Mouse (Mus musculus) forebrain, embryonic 14.5 days (tissue): ENCODE measurements at regions not wholly inside any gene's neighbourhood (a gene's known extent, or its start where the extent isn't known, plus 50 kb on each side); places are given as distances from the start of the nearest gene placed in this dataset.

Source experiments
- ATAC-seq: fragments of 200-750 bp; cut with Nextera tagmentation; 2 replicates; pipeline ENCODE4 v1.8.0; 2017; ENCODE audit warnings: mild to moderate bottlenecking, moderate library complexity
- DNase-seq: peaks from one replicate; pipeline ENCODE4 v3.0.0-alpha.2; 2015; ENCODE audit warnings: low spot score
- H3K27ac ChIP-seq: fragments of 300-500 bp; sonication (generic); 2 replicates; pipeline ENCODE4 v1.5.1; 2014; ENCODE audit warnings: low read depth, mild to moderate bottlenecking, control low read depth, low read length, moderate library complexity
- H3K27me3 ChIP-seq: fragments of 300-500 bp; sonication (generic); replicated peaks from 2 replicates; pipeline ENCODE4 v1.6.1; 2014; ENCODE audit warnings: low read length, control low read depth, mixed read lengths; ENCODE audit not compliant: control insufficient read depth, insufficient read depth
- H3K36me3 ChIP-seq: fragments of 300-500 bp; sonication (generic); 2 replicates; pipeline ENCODE4 v1.6.1; 2014; ENCODE audit warnings: low read length, control low read depth; ENCODE audit not compliant: control insufficient read depth, insufficient read depth
- H3K4me1 ChIP-seq: fragments of 300-500 bp; sonication (generic); 2 replicates; pipeline ENCODE4 v1.6.1; 2014; ENCODE audit warnings: antibody characterized with exemption, low read length, control low read depth; ENCODE audit not compliant: control insufficient read depth, insufficient read depth
- H3K4me2 ChIP-seq: fragments of 300-500 bp; sonication (generic); 2 replicates; pipeline ENCODE4 v1.6.1; 2014; ENCODE audit warnings: mild to moderate bottlenecking, control low read depth, low read length
- H3K4me3 ChIP-seq: fragments of 300-500 bp; sonication (generic); 2 replicates; pipeline ENCODE4 v1.5.1; 2014; ENCODE audit warnings: low read depth, low read length, control low read depth
- H3K9ac ChIP-seq: fragments of 300-500 bp; sonication (generic); 2 replicates; pipeline ENCODE4 v1.6.1; 2014; ENCODE audit warnings: mild to moderate bottlenecking, low read length, control low read depth, moderate library complexity
- H3K9me3 ChIP-seq: fragments of 300-500 bp; sonication (generic); replicated peaks from 2 replicates; pipeline ENCODE4 v1.6.1; 2016; ENCODE audit warnings: low read length, control low read depth, mixed read lengths; ENCODE audit not compliant: control insufficient read depth
- WGBS: fragments of 180-500 bp; shearing (Covaris S2); extraction: QIAGEN DNeasy Blood & Tissue Kit; methylation state at CpG from one replicate; pipeline ENCODE4 v1.1.7; 2014; 5-methylcytosine and 5-hydroxymethylcytosine counted together

GRCm38 (mm10) chr6:31692024-31692423, 128.2 kb upstream of the Podxl start:
- DNase-seq, result no peak
- Histone ChIP-seq H3K27ac (no peak overlapping the region), H3K36me3 (no peaks in the 10 kb centered on the region), H3K4me1 (no peaks in the 10 kb centered on the region), H3K9me3 (no peaks in the 10 kb centered on the region), H3K4me3 (no peak overlapping the region), H3K27me3 (no peaks in the 10 kb centered on the region), H3K4me2 (no peak overlapping the region), H3K9ac (no peak overlapping the region)
- WGBS, result 92% methylated on average over 6 of the region's 6 CpGs
- no peak for ATAC-seq

GRCm38 (mm10) chr6:31680101-31680500, 116.3 kb upstream of the Podxl start:
- Histone ChIP-seq H3K4me2 (no peak overlapping the region), H3K4me1 (peaks cover 4% of the 10 kb centered on the region; the same call in 1 of the 2 replicates), H3K27ac (no peak overlapping the region), H3K36me3 (no peaks in the 10 kb centered on the region), H3K9ac (no peak overlapping the region), H3K9me3 (no peaks in the 10 kb centered on the region), H3K27me3 (no peaks in the 10 kb centered on the region), H3K4me3 (no peak overlapping the region)
- 35% methylated on average over 2 of the region's 2 CpGs for WGBS
- ATAC-seq (peak; percentile 20; the same call in 1 of the 2 replicates), DNase-seq (peak; percentile 72)

GRCm38 (mm10) chr6:31665671-31666486, 102.1 kb upstream of the Podxl start:
- Histone ChIP-seq H3K36me3 (no peaks in the 10 kb centered on the region), H3K9ac (no peak overlapping the region), H3K4me2 (no peak overlapping the region), H3K4me3 (no peak overlapping the region), H3K27me3 (no peaks in the 10 kb centered on the region), H3K4me1 (no peaks in the 10 kb centered on the region), H3K27ac (no peak overlapping the region), H3K9me3 (no peaks in the 10 kb centered on the region)
- DNase-seq (no peak), ATAC-seq (no peak)
- WGBS, result 79% methylated on average over 17 of the region's 17 CpGs

GRCm38 (mm10) chr6:31664495-31664894, 100.7 kb upstream of the Podxl start:
- Histone ChIP-seq H3K9ac (0 out of 2 replicates have a peak overlapping the region, but pooled peaks have one; percentile 5), H3K4me1 (no peaks in the 10 kb centered on the region), H3K9me3 (no peaks in the 10 kb centered on the region), H3K4me3 (no peak overlapping the region), H3K27ac (no peak overlapping the region), H3K36me3 (no peaks in the 10 kb centered on the region), H3K4me2 (no peak overlapping the region), H3K27me3 (no peaks in the 10 kb centered on the region)
- ATAC-seq (peak; percentile 82), DNase-seq (peak; percentile 87)
- 18% methylated on average over 7 of the region's 7 CpGs for WGBS

- no peaks in the 10 kb centered on the region for H3K27me3 ChIP-seq
- peak; percentile 63; the same call in 1 of the 2 replicates for ATAC-seq
- DNase-seq, result peak; percentile 90
- H3K9me3 ChIP-seq, result no peaks in the 10 kb centered on the region
- no peak overlapping the region for H3K9ac ChIP-seq
- no peaks in the 10 kb centered on the region for H3K4me1 ChIP-seq
- H3K4me2 ChIP-seq, result no peak overlapping the region
- H3K27ac ChIP-seq, result no peak overlapping the region
- WGBS, result 9% methylated on average over 8 of the region's 8 CpGs
- no peak overlapping the region for H3K4me3 ChIP-seq
- no peaks in the 10 kb centered on the region for H3K36me3 ChIP-seq
Observed at GRCm38 (mm10) chr6:31660778-31661177, 97.0 kb upstream of the Podxl start.

- no peaks in the 10 kb centered on the region for H3K4me1 ChIP-seq
- no peaks in the 10 kb centered on the region for H3K36me3 ChIP-seq
- no peak overlapping the region for H3K27ac ChIP-seq
- no peak for ATAC-seq
- no peak overlapping the region for H3K4me3 ChIP-seq
- no peak for DNase-seq
- no peak overlapping the region for H3K4me2 ChIP-seq
- H3K27me3 ChIP-seq, result no peaks in the 10 kb centered on the region
- H3K9ac ChIP-seq, result no peak overlapping the region
- 70% methylated on average over 4 of the region's 4 CpGs for WGBS
- no peaks in the 10 kb centered on the region for H3K9me3 ChIP-seq
Observed at GRCm38 (mm10) chr6:31659901-31660300, 96.1 kb upstream of the Podxl start.

GRCm38 (mm10) chr6:31658447-31659199, 94.8 kb upstream of the Podxl start:
- no peak overlapping the region for H3K27ac ChIP-seq
- no peaks in the 10 kb centered on the region for H3K27me3 ChIP-seq
- H3K4me1 ChIP-seq, result no peaks in the 10 kb centered on the region
- no peak overlapping the region for H3K4me3 ChIP-seq
- no peak overlapping the region for H3K4me2 ChIP-seq
- whole genome bisulfite sequencing, result 91% methylated on average over 19 of the region's 19 CpGs
- ATAC-seq (no peak), DNase-seq (no peak)
- no peaks in the 10 kb centered on the region for H3K36me3 ChIP-seq
- H3K9ac ChIP-seq, result no peak overlapping the region
- H3K9me3 ChIP-seq, result no peaks in the 10 kb centered on the region

- DNase-seq, result no peak
- H3K4me3 ChIP-seq, result no peak overlapping the region
- H3K27me3 ChIP-seq, result no peaks in the 10 kb centered on the region
- H3K9me3 ChIP-seq, result no peaks in the 10 kb centered on the region
- H3K9ac ChIP-seq, result no peak overlapping the region
- no peak for ATAC-seq
- no peaks in the 10 kb centered on the region for H3K4me1 ChIP-seq
- no peak overlapping the region for H3K4me2 ChIP-seq
- H3K27ac ChIP-seq, result no peak overlapping the region
- 65% methylated on average over 7 of the region's 7 CpGs for WGBS
- no peaks in the 10 kb centered on the region for H3K36me3 ChIP-seq
Observed at GRCm38 (mm10) chr6:31650791-31651476, 87.2 kb upstream of the Podxl start.
